Mouse (Mus musculus): ENCODE results near the gene Adarb2. TPM values are rescaled to one million over a fixed set of nuclear protein-coding genes. Genes with fewer than 3 reads are reported as not detected.

Adarb2 gene
- polyA plus RNA-seq, 1 experiment = not detected

DNA sequence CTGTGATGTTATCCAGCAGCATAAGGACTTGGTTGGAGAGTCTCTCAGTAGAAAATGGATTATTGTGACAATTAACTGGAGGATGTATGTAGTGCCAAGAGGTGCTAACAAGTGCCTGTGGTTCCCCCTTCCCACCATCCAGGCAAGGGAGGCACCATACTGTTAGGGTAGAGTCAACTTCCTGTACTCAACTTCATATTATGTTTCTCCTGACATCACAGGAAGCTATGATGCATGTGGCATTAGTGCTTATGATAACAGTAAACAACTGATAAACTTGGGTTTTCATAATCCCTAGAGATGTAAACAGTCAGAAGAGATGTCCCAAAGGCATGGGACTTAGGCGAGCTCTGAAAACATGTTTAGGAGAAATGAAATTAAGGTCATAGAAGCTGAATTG lies 414.0 kb downstream of the Adarb2 start:
- Histone ChIP-seq H3K36me3 (ENCODE audit: control insufficient read depth, insufficient read depth, low read length) (no peaks in the 10 kb centered on the region), H3K27me3 (replicated peaks; ENCODE audit: control insufficient read depth, insufficient read depth, low read length) (no peaks in the 10 kb centered on the region), H3K4me3 (ENCODE audit: insufficient read depth, low read depth, low read length) (no peak overlapping the region), H3K4me1 (ENCODE audit: control insufficient read depth, insufficient read depth, low read length) (no peaks in the 10 kb centered on the region), H3K27ac (ENCODE audit: insufficient read depth, low read depth, low read length) (no peak overlapping the region)
- no peak for TF ChIP-seq CTCF (conservative IDR thresholded peaks at IDR 0.05; ENCODE audit: insufficient read depth, insufficient read length, low read depth, low read length)
- no peak for TF ChIP-seq POLR2A (IDR thresholded peaks at IDR 0.05; ENCODE audit: low read depth, low read length)
- DNase-seq = no peak
- WGBS = 92% methylated on average over 1 of the region's 1 CpGs

DNA sequence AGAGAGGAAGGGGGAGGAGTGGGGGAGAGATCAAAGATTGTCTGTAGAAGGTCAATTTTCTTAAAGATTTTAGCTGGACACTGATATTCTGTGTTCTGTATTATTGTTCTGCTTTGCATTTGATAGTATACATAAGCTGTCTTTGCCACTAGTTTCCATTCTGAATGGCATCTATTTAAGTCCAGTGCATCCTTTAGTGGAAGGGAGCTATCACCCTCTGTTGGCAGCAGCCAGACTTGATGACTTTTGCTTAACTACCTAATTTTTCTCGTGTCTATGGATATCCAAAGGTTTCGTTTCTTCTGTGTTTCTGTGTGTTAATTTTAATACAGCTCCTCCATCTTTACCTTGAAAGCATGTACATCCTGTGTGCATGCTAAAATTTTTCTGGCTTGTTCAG lies 419.6 kb downstream of the Adarb2 start:
- H3K27ac ChIP-seq (ENCODE audit: insufficient read depth, low read depth, low read length) = no peak overlapping the region
- no peaks in the 10 kb centered on the region for H3K36me3 ChIP-seq (ENCODE audit: control insufficient read depth, insufficient read depth, low read length)
- DNase-seq = no peak
- H3K27me3 ChIP-seq (replicated peaks; ENCODE audit: control insufficient read depth, insufficient read depth, low read length) = no peaks in the 10 kb centered on the region
- H3K4me3 ChIP-seq (ENCODE audit: insufficient read depth, low read depth, low read length) = no peak overlapping the region
- no peak for TF ChIP-seq POLR2A (IDR thresholded peaks at IDR 0.05; ENCODE audit: low read depth, low read length)
- no peaks in the 10 kb centered on the region for H3K4me1 ChIP-seq (ENCODE audit: control insufficient read depth, insufficient read depth, low read length)
- 82% methylated on average over 2 of the region's 2 CpGs for WGBS

DNA sequence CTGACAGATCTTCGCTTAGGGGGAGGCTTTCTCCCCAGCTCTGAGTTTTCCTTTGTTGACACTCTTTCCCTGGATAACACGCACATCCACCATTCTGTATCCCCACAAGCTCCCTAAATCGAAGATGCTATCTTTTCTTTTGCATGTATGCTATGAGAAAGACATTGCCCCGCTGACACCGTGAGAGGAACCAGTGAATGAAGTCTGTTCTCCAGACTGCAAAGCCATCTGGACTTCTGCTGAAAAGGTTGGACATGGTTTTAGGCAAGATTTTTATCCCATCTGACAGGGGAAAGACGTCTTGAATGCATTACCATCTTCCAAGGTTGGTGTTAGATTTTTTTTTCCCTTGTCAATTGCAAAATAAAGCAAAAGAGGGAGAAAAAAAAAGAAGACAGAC lies 426.9 kb downstream of the Adarb2 start:
- Histone ChIP-seq H3K36me3 (ENCODE audit: control insufficient read depth, insufficient read depth, low read length) (no peaks in the 10 kb centered on the region), H3K27me3 (replicated peaks; ENCODE audit: control insufficient read depth, insufficient read depth, low read length) (no peaks in the 10 kb centered on the region), H3K4me3 (ENCODE audit: insufficient read depth, low read depth, low read length) (no peak overlapping the region), H3K4me1 (ENCODE audit: control insufficient read depth, insufficient read depth, low read length) (no peaks in the 10 kb centered on the region), H3K27ac (ENCODE audit: insufficient read depth, low read depth, low read length) (no peak overlapping the region)
- WGBS = 84% methylated on average over 6 of the region's 6 CpGs
- DNase-seq = no peak
- no peak for TF ChIP-seq POLR2A (IDR thresholded peaks at IDR 0.05; ENCODE audit: low read depth, low read length)
- no peak for TF ChIP-seq CTCF (conservative IDR thresholded peaks at IDR 0.05; ENCODE audit: insufficient read depth, insufficient read length, low read depth, low read length)

DNA sequence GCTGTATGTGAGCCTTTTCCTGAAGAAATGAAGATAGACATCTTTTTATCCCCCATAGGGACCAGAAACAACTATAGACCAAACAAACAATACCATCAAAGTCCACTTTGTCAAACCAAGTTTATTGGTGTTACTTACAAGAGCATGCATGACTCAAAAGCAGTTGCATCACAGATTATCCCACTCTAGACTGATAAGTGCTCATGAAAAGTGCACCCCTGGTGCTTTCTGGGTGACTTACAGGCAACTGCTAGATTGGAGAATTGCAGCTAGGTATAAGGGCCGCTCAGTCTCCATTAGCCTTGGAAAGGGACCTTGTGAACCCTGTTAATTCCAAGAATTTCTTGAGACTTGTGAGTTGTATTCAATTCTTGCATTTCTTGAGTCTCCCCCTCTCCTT lies 429.0 kb downstream of the Adarb2 start:
- Histone ChIP-seq H3K36me3 (ENCODE audit: control insufficient read depth, insufficient read depth, low read length) (no peaks in the 10 kb centered on the region), H3K27me3 (replicated peaks; ENCODE audit: control insufficient read depth, insufficient read depth, low read length) (no peaks in the 10 kb centered on the region), H3K4me3 (ENCODE audit: insufficient read depth, low read depth, low read length) (no peak overlapping the region), H3K4me1 (ENCODE audit: control insufficient read depth, insufficient read depth, low read length) (no peaks in the 10 kb centered on the region), H3K27ac (ENCODE audit: insufficient read depth, low read depth, low read length) (no peak overlapping the region)
- no peak for DNase-seq
- WGBS = 94% methylated on average over 1 of the region's 1 CpGs
- TF ChIP-seq POLR2A (IDR thresholded peaks at IDR 0.05; ENCODE audit: low read depth, low read length) (no peak), CTCF (conservative IDR thresholded peaks at IDR 0.05; ENCODE audit: insufficient read depth, insufficient read length, low read depth, low read length) (no peak)

DNA sequence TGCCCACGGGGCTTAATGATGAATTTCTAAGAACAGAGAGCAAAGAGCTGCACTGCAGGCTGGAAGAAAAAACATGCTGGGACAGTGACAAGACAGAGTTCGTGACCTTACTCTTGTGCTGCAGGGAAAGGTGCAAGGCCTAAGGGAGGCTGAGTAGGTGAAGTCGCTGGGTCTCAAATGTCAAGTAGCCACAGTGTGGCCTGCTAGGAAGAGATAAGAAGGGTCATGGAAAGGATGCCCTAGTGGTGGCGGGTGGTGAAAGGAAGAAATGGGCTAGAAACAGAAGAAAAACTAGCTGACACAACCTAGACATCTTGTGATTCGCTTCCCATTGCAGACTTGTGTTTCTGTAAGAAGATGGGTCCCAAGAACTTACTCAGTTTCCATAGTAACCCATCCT lies 429.4 kb downstream of the Adarb2 start:
- H3K27ac ChIP-seq (ENCODE audit: insufficient read depth, low read depth, low read length) = no peak overlapping the region
- H3K4me1 ChIP-seq (ENCODE audit: control insufficient read depth, insufficient read depth, low read length) = no peaks in the 10 kb centered on the region
- DNase-seq = no peak
- H3K27me3 ChIP-seq (replicated peaks; ENCODE audit: control insufficient read depth, insufficient read depth, low read length) = no peaks in the 10 kb centered on the region
- no peak overlapping the region for H3K4me3 ChIP-seq (ENCODE audit: insufficient read depth, low read depth, low read length)
- no peaks in the 10 kb centered on the region for H3K36me3 ChIP-seq (ENCODE audit: control insufficient read depth, insufficient read depth, low read length)
- 64% methylated on average over 5 of the region's 5 CpGs for WGBS
- TF ChIP-seq CTCF (conservative IDR thresholded peaks at IDR 0.05; ENCODE audit: insufficient read depth, insufficient read length, low read depth, low read length) = no peak
- TF ChIP-seq POLR2A (IDR thresholded peaks at IDR 0.05; ENCODE audit: low read depth, low read length) = no peak

DNA sequence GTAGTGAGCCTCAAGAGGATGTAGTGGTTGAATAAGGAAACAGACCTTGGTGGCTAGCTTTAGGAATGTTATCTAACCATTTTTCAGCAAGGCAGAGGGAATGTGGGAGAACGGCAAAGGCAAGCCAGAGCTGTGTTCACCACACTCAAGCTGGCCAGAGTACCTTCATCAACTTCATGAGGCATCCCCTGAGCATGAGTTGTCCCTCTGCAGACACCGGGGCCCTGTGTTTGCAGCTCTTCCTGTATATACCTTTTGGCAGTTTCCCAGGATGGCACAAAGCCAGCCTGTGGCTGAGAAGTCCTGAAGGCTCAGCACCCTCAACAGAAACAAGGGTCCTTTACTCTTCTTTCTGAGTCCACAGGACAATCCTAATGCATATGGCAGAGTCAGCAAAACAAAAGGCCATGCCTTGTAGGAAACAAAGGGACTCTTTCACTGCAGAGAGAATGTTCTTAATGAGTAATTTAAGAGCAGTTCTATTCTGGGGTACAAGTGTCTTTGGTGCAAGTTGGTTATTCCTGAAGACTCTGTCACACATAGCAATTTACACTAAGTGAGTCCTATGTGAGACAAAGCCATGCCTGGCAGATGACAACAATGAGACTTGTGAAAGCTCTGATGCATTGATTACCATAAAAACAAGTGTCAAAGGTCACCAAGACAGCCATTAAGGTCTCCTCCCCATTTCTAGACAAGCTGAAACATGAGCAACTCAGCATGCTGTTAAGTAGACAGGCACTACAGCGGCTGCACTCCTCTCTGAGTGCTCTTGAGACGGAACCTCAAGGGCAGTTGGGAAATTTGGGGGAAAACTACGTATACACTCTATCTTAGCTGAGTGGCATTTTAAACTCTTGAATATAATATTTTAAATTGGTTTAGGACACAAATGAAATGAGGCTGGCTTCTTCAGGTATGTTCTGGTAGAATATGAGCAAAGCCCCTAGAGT lies 431.0 kb downstream of the Adarb2 start:
- Histone ChIP-seq H3K36me3 (ENCODE audit: control insufficient read depth, insufficient read depth, low read length) (no peaks in the 10 kb centered on the region), H3K27me3 (replicated peaks; ENCODE audit: control insufficient read depth, insufficient read depth, low read length) (no peaks in the 10 kb centered on the region), H3K27ac (ENCODE audit: insufficient read depth, low read depth, low read length) (no peak overlapping the region), H3K4me3 (ENCODE audit: insufficient read depth, low read depth, low read length) (no peak overlapping the region), H3K4me1 (ENCODE audit: control insufficient read depth, insufficient read depth, low read length) (no peaks in the 10 kb centered on the region)
- TF ChIP-seq CTCF (conservative IDR thresholded peaks at IDR 0.05; ENCODE audit: insufficient read depth, insufficient read length, low read depth, low read length) (no peak), POLR2A (IDR thresholded peaks at IDR 0.05; ENCODE audit: low read depth, low read length) (no peak)
- DNase-seq = no peak
- WGBS = 67% methylated on average over 5 of the region's 5 CpGs

DNA sequence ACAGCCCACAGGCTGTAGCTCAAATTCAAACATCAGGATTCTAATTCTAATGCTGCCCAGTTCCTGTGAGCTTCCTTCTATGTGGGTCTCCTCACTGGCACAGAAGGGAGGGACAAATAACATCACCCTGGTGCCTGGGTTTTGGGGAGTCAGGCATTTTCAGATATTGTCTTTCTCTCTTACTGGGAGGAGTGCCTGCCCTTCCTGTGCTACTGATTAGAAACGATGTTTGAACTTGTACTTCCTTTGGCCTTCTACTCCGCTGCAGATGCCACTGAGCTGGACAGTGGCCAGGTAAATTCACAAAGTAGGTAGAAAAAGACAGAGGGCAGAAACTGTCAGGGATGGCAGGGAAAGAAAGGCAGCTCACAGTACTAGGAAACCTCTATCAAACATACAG lies 439.4 kb downstream of the Adarb2 start:
- no peaks in the 10 kb centered on the region for H3K4me1 ChIP-seq (ENCODE audit: control insufficient read depth, insufficient read depth, low read length)
- 47% methylated on average over 2 of the region's 2 CpGs for WGBS
- H3K36me3 ChIP-seq (ENCODE audit: control insufficient read depth, insufficient read depth, low read length) = no peaks in the 10 kb centered on the region
- DNase-seq = no peak
- H3K27ac ChIP-seq (ENCODE audit: insufficient read depth, low read depth, low read length) = no peak overlapping the region
- no peaks in the 10 kb centered on the region for H3K27me3 ChIP-seq (replicated peaks; ENCODE audit: control insufficient read depth, insufficient read depth, low read length)
- no peak for TF ChIP-seq POLR2A (IDR thresholded peaks at IDR 0.05; ENCODE audit: low read depth, low read length)
- TF ChIP-seq CTCF (conservative IDR thresholded peaks at IDR 0.05; ENCODE audit: insufficient read depth, insufficient read length, low read depth, low read length) = no peak
- no peak overlapping the region for H3K4me3 ChIP-seq (ENCODE audit: insufficient read depth, low read depth, low read length)
